Mouse (Mus musculus) C2C12 (cell line): ENCODE results near the gene Aldh1l1. TPM values are rescaled to one million over a fixed set of nuclear protein-coding genes. Genes with fewer than 3 reads are reported as not detected.

Experiments
- H3K27me3 ChIP-seq: one replicate; pipeline ENCODE4 v1.6.1; 2011; ENCODE audit not compliant: control insufficient read depth, insufficient read depth, insufficient read length
- H3K36me3 ChIP-seq: one replicate; pipeline ENCODE4 v1.6.1; 2011; ENCODE audit not compliant: control insufficient read depth, insufficient read depth
- H3K4me3 ChIP-seq: one replicate; pipeline ENCODE4 v1.5.1; 2011; ENCODE audit warnings: mild to moderate bottlenecking, control low read depth; ENCODE audit not compliant: poor library complexity, insufficient read depth, severe bottlenecking
- H3K79me2 ChIP-seq: one replicate; pipeline ENCODE4 v1.6.1; 2011; ENCODE audit not compliant: control insufficient read depth, insufficient read depth
- H3K79me3 ChIP-seq: one replicate; pipeline ENCODE4 v1.6.1; 2011; ENCODE audit warnings: low read depth, control low read depth
- H3ac ChIP-seq: one replicate; pipeline ENCODE3; 2011; ENCODE audit warnings: low read depth; ENCODE audit not compliant: control insufficient read depth, insufficient read length
- CEBPB ChIP-seq: IDR thresholded peaks from one replicate; pipeline ENCODE4 v1.6.1; 2011; ENCODE audit warnings: low read depth, mild to moderate bottlenecking, control low read depth, moderate library complexity
- CTCF ChIP-seq: IDR thresholded peaks from one replicate; pipeline ENCODE4 v1.5.1; 2011; ENCODE audit not compliant: control insufficient read depth, insufficient read depth, insufficient read length
- FOSL1 ChIP-seq: IDR thresholded peaks from one replicate; pipeline ENCODE4 v1.8.0; 2011; ENCODE audit warnings: mild to moderate bottlenecking, low read length; ENCODE audit not compliant: poor library complexity, insufficient read depth, severe bottlenecking
- MAX ChIP-seq: IDR thresholded peaks from one replicate; pipeline ENCODE4 v1.6.1; 2011; ENCODE audit warnings: mild to moderate bottlenecking, control low read depth
- MYOD1 ChIP-seq: IDR thresholded peaks from one replicate; pipeline ENCODE4 v1.6.1; 2011; ENCODE audit warnings: low read depth; ENCODE audit not compliant: control insufficient read depth, insufficient read length
- MYOG ChIP-seq: IDR thresholded peaks from one replicate; pipeline ENCODE4 v1.6.1; 2011; ENCODE audit not compliant: control insufficient read depth, insufficient read length; ENCODE audit errors: extremely low read depth
- USF1 ChIP-seq: IDR thresholded peaks from one replicate; pipeline ENCODE4 v1.6.1; 2011; ENCODE audit warnings: low read depth, mild to moderate bottlenecking, control low read depth, moderate library complexity
- polyA plus RNA-seq: library from polyadenylated mRNA; unstranded; fragments of >200 nt; fragmentation: generic; extraction: Trizol; gene quantifications from one replicate; pipeline ENCODE4 v1.2.1, GENCODE M21; 2012; ENCODE audit warnings: missing spikeins

The Aldh1l1 gene
- polyA plus RNA-seq, 1 experiment, result 0.16 TPM

DNA sequence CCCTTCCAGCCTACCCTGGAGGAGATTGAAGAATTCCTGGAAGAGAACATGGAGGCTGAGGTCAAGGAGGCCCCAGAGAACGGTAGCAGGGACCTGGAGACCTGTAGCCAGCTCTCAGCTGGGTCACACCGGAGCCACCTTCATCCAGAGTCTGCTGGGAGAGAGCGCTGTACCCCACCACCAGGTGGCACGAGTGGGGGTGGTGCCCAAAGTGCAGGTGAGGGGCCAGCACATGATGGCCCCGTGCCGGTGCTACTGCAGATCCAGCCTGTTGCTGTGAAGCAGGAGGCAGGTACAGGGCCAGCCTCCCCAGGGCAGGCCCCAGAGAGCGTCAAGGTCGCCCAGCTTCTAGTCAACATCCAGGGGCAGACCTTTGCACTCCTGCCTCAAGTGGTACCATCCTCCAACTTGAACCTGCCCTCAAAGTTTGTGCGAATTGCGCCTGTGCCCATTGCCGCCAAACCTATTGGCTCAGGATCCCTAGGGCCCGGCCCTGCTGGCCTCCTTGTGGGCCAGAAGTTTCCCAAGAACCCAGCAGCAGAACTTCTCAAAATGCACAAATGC lies 19.3 kb upstream of the Aldh1l1 start:
- H3ac ChIP-seq, result no peak overlapping the region
- peaks cover 26% of the 10 kb centered on the region for H3K27me3 ChIP-seq
- H3K79me2 ChIP-seq, result no peaks in the 10 kb centered on the region
- no peaks in the 10 kb centered on the region for H3K36me3 ChIP-seq
- no peaks in the 10 kb centered on the region for H3K79me3 ChIP-seq
- TF ChIP-seq MYOG (no peak), CTCF (no peak), MYOD1 (no peak), MAX (no peak)
- no peak overlapping the region for H3K4me3 ChIP-seq

- no peak overlapping the region for H3ac ChIP-seq
- H3K79me2 ChIP-seq, result no peaks in the 10 kb centered on the region
- H3K36me3 ChIP-seq, result no peaks in the 10 kb centered on the region
- TF ChIP-seq USF1 (no peak), MAX (no peak), CEBPB (no peak), FOSL1 (no peak), MYOG (no peak), CTCF (no peak), MYOD1 (no peak)
- H3K4me3 ChIP-seq, result no peak overlapping the region
- H3K27me3 ChIP-seq, result peaks cover 24% of the 10 kb centered on the region
- H3K79me3 ChIP-seq, result no peaks in the 10 kb centered on the region
These were observed 18.0 kb upstream of the Aldh1l1 start for GRCm38 (mm10) chr6:90468216-90468615.

DNA sequence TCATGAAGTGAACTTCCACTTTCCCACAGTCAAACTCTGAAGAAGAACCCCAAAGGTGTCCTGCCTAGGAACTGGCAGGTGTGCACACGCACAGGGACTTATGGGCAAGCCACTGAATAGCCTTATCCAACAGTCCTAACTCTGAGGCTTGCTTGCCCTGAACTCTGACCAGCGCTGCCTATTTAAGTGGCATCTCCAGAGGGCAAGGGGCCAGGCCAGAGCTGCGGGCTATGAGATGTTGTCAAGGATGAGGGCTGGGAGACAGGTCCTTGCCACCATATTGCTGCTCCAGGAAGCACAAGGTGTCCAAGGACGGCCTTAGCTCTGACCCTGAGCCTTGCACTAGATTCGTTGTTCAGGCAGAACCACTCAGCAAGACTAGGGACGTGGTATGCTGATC lies 17.2 kb upstream of the Aldh1l1 start:
- Histone ChIP-seq H3ac (no peak overlapping the region), H3K27me3 (peaks cover 24% of the 10 kb centered on the region), H3K4me3 (no peak overlapping the region), H3K79me3 (no peaks in the 10 kb centered on the region), H3K36me3 (no peaks in the 10 kb centered on the region), H3K79me2 (no peaks in the 10 kb centered on the region)
- TF ChIP-seq FOSL1 (no peak), CTCF (no peak), MAX (no peak), MYOD1 (no peak), USF1 (no peak), CEBPB (no peak), MYOG (no peak)

DNA sequence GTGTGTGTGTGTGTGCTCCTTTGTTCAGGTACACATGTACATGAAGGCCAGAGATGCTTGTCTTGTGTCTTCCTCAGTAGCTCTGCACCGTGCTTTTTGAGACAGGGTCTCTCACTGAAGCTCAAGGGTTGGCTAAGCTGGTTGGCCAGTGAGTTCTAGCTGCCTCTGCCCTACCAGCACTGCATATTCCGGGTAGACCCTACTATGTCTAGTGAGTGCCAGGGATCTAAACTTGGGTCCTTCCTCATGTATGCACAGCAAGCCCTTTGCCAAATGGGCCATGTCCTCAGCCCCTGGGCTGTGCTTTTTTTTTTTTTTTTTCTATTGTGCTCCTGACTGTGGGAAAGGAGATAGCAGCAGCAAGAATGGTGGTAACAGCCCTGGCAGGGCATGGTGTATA lies 16.0 kb upstream of the Aldh1l1 start:
- H3K36me3 ChIP-seq, result no peaks in the 10 kb centered on the region
- H3K79me2 ChIP-seq, result no peaks in the 10 kb centered on the region
- H3K79me3 ChIP-seq, result no peaks in the 10 kb centered on the region
- TF ChIP-seq MAX, result no peak
- no peak for TF ChIP-seq FOSL1
- no peak for TF ChIP-seq CTCF
- no peak for TF ChIP-seq USF1
- no peak for TF ChIP-seq MYOG
- TF ChIP-seq MYOD1, result no peak
- H3ac ChIP-seq, result no peak overlapping the region
- no peak overlapping the region for H3K4me3 ChIP-seq
- peaks cover 24% of the 10 kb centered on the region for H3K27me3 ChIP-seq

- Histone ChIP-seq H3K79me2 (no peaks in the 10 kb centered on the region), H3K36me3 (no peaks in the 10 kb centered on the region), H3K27me3 (peaks cover 24% of the 10 kb centered on the region), H3ac (no peak overlapping the region), H3K4me3 (no peak overlapping the region), H3K79me3 (no peaks in the 10 kb centered on the region)
- TF ChIP-seq CTCF, result no peak
- no peak for TF ChIP-seq MYOD1
- no peak for TF ChIP-seq MAX
- no peak for TF ChIP-seq USF1
- no peak for TF ChIP-seq FOSL1
- TF ChIP-seq MYOG, result no peak
- TF ChIP-seq CEBPB, result no peak
These were observed 15.2 kb upstream of the Aldh1l1 start for GRCm38 (mm10) chr6:90470947-90471541.
